Mouse (Mus musculus): Measurements from ENCODE around the gene Coa4. TPM values are rescaled to one million over a fixed set of nuclear protein-coding genes. Genes with fewer than 3 reads are reported as not detected.
A peak's percentile ranks its signal among the peaks of the same experiment; 100 is the strongest.

The Coa4 gene
- polyA plus RNA-seq, 2 experiments = 9.4 to 13.9 TPM

- no peak for DNase-seq (ENCODE audit: low read depth in 3 of 3, low spot score in 3 of 3)
Observed at GRCm38 (mm10) chr7:100537519-100537902, 640 bp downstream of the Coa4 start.

GRCm38 (mm10) chr7:100539516-100539915, 2.6 kb downstream of the Coa4 start:
- 78% methylated on average over 9 of the region's 9 CpGs for WGBS (ENCODE audit: insufficient replicate concordance)
- no peaks in the 10 kb centered on the region for H3K9me3 ChIP-seq (ENCODE audit: control insufficient read depth, low read length)
- H3K4me2 ChIP-seq (ENCODE audit: low read depth) = no peak overlapping the region
- no peak overlapping the region for H3K9ac ChIP-seq (replicated peaks)
- H3K4me1 ChIP-seq (replicated peaks; ENCODE audit: control insufficient read depth in 2 of 2, insufficient read depth in 2 of 2, low read length in 1 of 2) = peaks cover 7 to 13% of the 10 kb centered on the region in 2 experiments; a peak in 3 of 4 replicates
- no peak for TF ChIP-seq CTCF (IDR thresholded peaks at IDR 0.05; ENCODE audit: low read depth)
- no peak for TF ChIP-seq EP300 (IDR thresholded peaks at IDR 0.05; ENCODE audit: low read depth)
- H3K36me3 ChIP-seq (replicated peaks; ENCODE audit: control insufficient read depth, insufficient read depth, low read depth) = peaks cover 5% of the 10 kb centered on the region; the same call in 1 of the 2 replicates
- no peak overlapping the region for H3K27ac ChIP-seq
- no peak for DNase-seq (ENCODE audit: low read depth in 3 of 3, low spot score in 3 of 3)
- no peaks in the 10 kb centered on the region; the same call in 1 of the 2 replicates for H3K27me3 ChIP-seq (ENCODE audit: control insufficient read depth, insufficient read depth, low read length)
- no peak overlapping the region for H3K4me3 ChIP-seq (ENCODE audit: insufficient read depth in 1 of 2, low read depth in 2 of 2, low read length in 2 of 2)
- ATAC-seq (ENCODE audit: insufficient read depth) = no peak

More at GRCm38 (mm10) chr7:100537519-100537902, 640 bp downstream of the Coa4 start:
- Histone ChIP-seq H3K27ac (peak overlapping the region; percentile 81), H3K4me2 (ENCODE audit: low read depth) (peak overlapping the region; percentile 88), H3K9ac (replicated peaks) (peak overlapping the region; percentile 78), H3K4me1 (replicated peaks; ENCODE audit: control insufficient read depth in 2 of 2, insufficient read depth in 2 of 2, low read length in 1 of 2) (peaks cover 7 to 12% of the 10 kb centered on the region in 2 experiments; a peak in 3 of 4 replicates), H3K36me3 (replicated peaks; ENCODE audit: control insufficient read depth, insufficient read depth, low read depth) (peaks cover 5% of the 10 kb centered on the region; the same call in 1 of the 2 replicates), H3K9me3 (ENCODE audit: control insufficient read depth, low read length) (no peaks in the 10 kb centered on the region), H3K4me3 (ENCODE audit: insufficient read depth in 1 of 2, low read depth in 2 of 2, low read length in 2 of 2) (peak overlapping the region; percentile 71 to 81), H3K27me3 (ENCODE audit: control insufficient read depth, insufficient read depth, low read length) (no peaks in the 10 kb centered on the region)
- no peak for ATAC-seq (ENCODE audit: insufficient read depth)
- 24% methylated on average over 7 of the region's 7 CpGs for WGBS (ENCODE audit: insufficient replicate concordance)
- TF ChIP-seq EP300 (IDR thresholded peaks at IDR 0.05; ENCODE audit: low read depth) = no peak
- no peak for TF ChIP-seq CTCF (IDR thresholded peaks at IDR 0.05; ENCODE audit: low read depth)

- TF ChIP-seq EP300 (IDR thresholded peaks at IDR 0.05; ENCODE audit: low read depth) (no peak), CTCF (IDR thresholded peaks at IDR 0.05; ENCODE audit: low read depth) (no peak)
- no peak overlapping the region for H3K4me3 ChIP-seq (ENCODE audit: insufficient read depth in 1 of 2, low read depth in 2 of 2, low read length in 2 of 2)
- peaks cover 2% of the 10 kb centered on the region; the same call in 1 of the 2 replicates for H3K36me3 ChIP-seq (replicated peaks; ENCODE audit: control insufficient read depth, insufficient read depth, low read depth)
- ATAC-seq (ENCODE audit: insufficient read depth) = peak; percentile 57; the same call in 1 of the 2 replicates
- H3K4me1 ChIP-seq (replicated peaks; ENCODE audit: control insufficient read depth in 2 of 2, insufficient read depth in 2 of 2, low read length in 1 of 2) = 0 out of 4 replicates have a peak, but pooled peaks cover 0 to 4% of the 10 kb centered on the region in 2 experiments
- no peaks in the 10 kb centered on the region for H3K9me3 ChIP-seq (ENCODE audit: control insufficient read depth, low read length)
- no peak overlapping the region for H3K27ac ChIP-seq
- H3K9ac ChIP-seq (replicated peaks) = no peak overlapping the region
- no peaks in the 10 kb centered on the region; the same call in 1 of the 2 replicates for H3K27me3 ChIP-seq (ENCODE audit: control insufficient read depth, insufficient read depth, low read length)
- no peak for DNase-seq (ENCODE audit: low read depth in 3 of 3, low spot score in 3 of 3)
- 48% methylated on average over 1 of the region's 1 CpGs for WGBS (ENCODE audit: insufficient replicate concordance)
- H3K4me2 ChIP-seq (ENCODE audit: low read depth) = no peak overlapping the region
Observed at GRCm38 (mm10) chr7:100544437-100544836, 7.6 kb downstream of the Coa4 start.

GRCm38 (mm10) chr7:100547631-100548030, 10.8 kb downstream of the Coa4 start:
- DNase-seq (ENCODE audit: low read depth in 3 of 3, low spot score in 3 of 3) (no peak), ATAC-seq (ENCODE audit: insufficient read depth) (no peak)
- Histone ChIP-seq H3K4me1 (replicated peaks; ENCODE audit: control insufficient read depth in 2 of 2, insufficient read depth in 2 of 2, low read length in 1 of 2) (0 out of 4 replicates have a peak, but pooled peaks cover 0 to 4% of the 10 kb centered on the region in 2 experiments), H3K4me3 (ENCODE audit: insufficient read depth in 1 of 2, low read depth in 2 of 2, low read length in 2 of 2) (no peak overlapping the region), H3K4me2 (ENCODE audit: low read depth) (no peak overlapping the region), H3K27ac (no peak overlapping the region), H3K36me3 (replicated peaks; ENCODE audit: control insufficient read depth, insufficient read depth, low read depth) (no peaks in the 10 kb centered on the region; the same call in none of the 2 replicates), H3K9ac (replicated peaks) (no peak overlapping the region), H3K9me3 (ENCODE audit: control insufficient read depth, low read length) (no peaks in the 10 kb centered on the region), H3K27me3 (ENCODE audit: control insufficient read depth, insufficient read depth, low read length) (no peaks in the 10 kb centered on the region; the same call in 1 of the 2 replicates)
- 55% methylated on average over 4 of the region's 4 CpGs for WGBS (ENCODE audit: insufficient replicate concordance)
- no peak for TF ChIP-seq EP300 (IDR thresholded peaks at IDR 0.05; ENCODE audit: low read depth)
- no peak for TF ChIP-seq CTCF (IDR thresholded peaks at IDR 0.05; ENCODE audit: low read depth)

GRCm38 (mm10) chr7:100549796-100550195, 12.9 kb downstream of the Coa4 start:
- H3K27me3 ChIP-seq (ENCODE audit: control insufficient read depth, insufficient read depth, low read length) = no peaks in the 10 kb centered on the region
- no peaks in the 10 kb centered on the region for H3K9me3 ChIP-seq (ENCODE audit: control insufficient read depth, low read length)
- H3K36me3 ChIP-seq (replicated peaks; ENCODE audit: control insufficient read depth, insufficient read depth, low read depth) = no peaks in the 10 kb centered on the region; the same call in none of the 2 replicates
- H3K9ac ChIP-seq (replicated peaks) = no peak overlapping the region
- no peak overlapping the region for H3K4me2 ChIP-seq (ENCODE audit: low read depth)
- TF ChIP-seq CTCF (IDR thresholded peaks at IDR 0.05; ENCODE audit: low read depth) = no peak
- TF ChIP-seq EP300 (IDR thresholded peaks at IDR 0.05; ENCODE audit: low read depth) = no peak
- ATAC-seq (ENCODE audit: insufficient read depth) = no peak
- 59% methylated on average over 3 of the region's 3 CpGs for WGBS (ENCODE audit: insufficient replicate concordance)
- H3K27ac ChIP-seq = no peak overlapping the region
- no peak overlapping the region for H3K4me3 ChIP-seq (ENCODE audit: insufficient read depth in 1 of 2, low read depth in 2 of 2, low read length in 2 of 2)
- peaks cover 3 to 9% of the 10 kb centered on the region in 2 experiments for H3K4me1 ChIP-seq (replicated peaks; ENCODE audit: control insufficient read depth in 2 of 2, insufficient read depth in 2 of 2, low read length in 1 of 2)
- DNase-seq (ENCODE audit: low read depth in 3 of 3, low spot score in 3 of 3) = no peak
